17 mouse cellular contexts compared by ENCODE assay signal in genomic region chr4:43587681-43588080, GRCm38 (mm10). TPM values are rescaled to one million over a fixed set of nuclear protein-coding genes. Genes with fewer than 3 reads are reported as not detected.
DNase-seq lines count a peak whose midpoint lies in the region; ATAC-seq and TF ChIP-seq lines count a peak whose summit lies in the region.
"Had no signal": no experiment of that assay in that cellular context is flagged by ENCODE, and none has a peak within 500 bp of the region (broad histone marks: within the 10 kb centered on the region; RNA-seq: fewer than 3 reads in every experiment).

No protein-coding gene starts in this region.

- no peaks in the 10 kb centered on the region; the same call in 1 of the 2 replicates for H3K4me1 ChIP-seq in lung, postnatal 0 days (ENCODE audit: insufficient read depth, low read depth, low read length)
- H3K4me1 ChIP-seq in hindbrain, embryonic 14.5 days (replicated peaks; ENCODE audit: control insufficient read depth, insufficient read depth, low read length), result no peaks in the 10 kb centered on the region
- H3K4me1 ChIP-seq: hindbrain, embryonic 15.5 days; stomach, embryonic 15.5 days had no signal

- no peaks in the 10 kb centered on the region; the same call in 1 of the 2 replicates for H3K27me3 ChIP-seq in lung, postnatal 0 days (replicated peaks; ENCODE audit: insufficient read depth, low read length)
- H3K27me3 ChIP-seq in hindbrain, embryonic 14.5 days (ENCODE audit: control insufficient read depth, insufficient read depth, low read length), result no peaks in the 10 kb centered on the region
- H3K27me3 ChIP-seq: hindbrain, embryonic 15.5 days; stomach, embryonic 15.5 days had no signal

- no peak overlapping the region for H3K9ac ChIP-seq in lung, postnatal 0 days (replicated peaks; ENCODE audit: low read depth)
- no peak overlapping the region for H3K9ac ChIP-seq in hindbrain, embryonic 14.5 days
- H3K9ac ChIP-seq: hindbrain, embryonic 15.5 days; stomach, embryonic 15.5 days had no signal

- H3K4me3 ChIP-seq in lung, postnatal 0 days (ENCODE audit: low read depth, low read length), result no peak overlapping the region
- H3K4me3 ChIP-seq in hindbrain, embryonic 14.5 days (replicated peaks; ENCODE audit: low read length), result no peak overlapping the region
- H3K4me3 ChIP-seq: hindbrain, embryonic 15.5 days; stomach, embryonic 15.5 days had no signal

- ATAC-seq in lung, postnatal 0 days, result peak; percentile 42; the same call in 1 of the 2 replicates
- ATAC-seq in erythroblast, adult 5-6 weeks (replicated peaks; ENCODE audit: low FRiP score, poor library complexity, severe bottlenecking), result 0 out of 2 replicates have a peak, but pooled peaks have one; percentile 22
- ATAC-seq in megakaryocyte progenitor cell, adult 5-6 weeks (replicated peaks; ENCODE audit: poor library complexity), result peak; percentile 22; the same call in 1 of the 2 replicates
- no peak for ATAC-seq in hindbrain, embryonic 14.5 days (ENCODE audit: low FRiP score)

- TF ChIP-seq EP300 in lung, postnatal 0 days (IDR thresholded peaks at IDR 0.05), result no peak

- TF ChIP-seq CTCF in lung, postnatal 0 days (IDR thresholded peaks at IDR 0.05), result no peak

- DNase-seq in heart, adult 8-10 months (ENCODE audit: low spot score), result peak; percentile 76
- DNase-seq in heart, postnatal 10 days, result no peak
- DNase-seq in lung, postnatal 0 days (ENCODE audit: low spot score), result no peak
- no peak for DNase-seq in lung, adult 18-20 months
- no peak for DNase-seq in hindbrain, embryonic 14.5 days (ENCODE audit: low spot score)
- DNase-seq in thymus, postnatal 4 days, result no peak
- DNase-seq: adrenal gland, postnatal 10 days; gastrocnemius, postnatal 10 days; lung, postnatal 14 days; right cerebral cortex, postnatal 4 days; thymus, postnatal 36 days had no signal

- no peak overlapping the region for H3K27ac ChIP-seq in lung, postnatal 0 days (ENCODE audit: low read length)
- H3K27ac ChIP-seq in hindbrain, embryonic 14.5 days, result no peak overlapping the region
- H3K27ac ChIP-seq: hindbrain, embryonic 15.5 days; stomach, embryonic 15.5 days had no signal

- intact Hi-C loops in heart, postnatal 10 days (cut with DNase I), result loop anchor here (2.0 kb wide), 1 partner anchor 69 kb away; the partner anchor contains the start of gene Hint2

- 39% methylated on average over 7 of the region's 7 CpGs for WGBS in lung, postnatal 0 days
- WGBS in hindbrain, embryonic 14.5 days, result 64% methylated on average over 7 of the region's 7 CpGs

- peaks cover 15% of the 10 kb centered on the region; the same call in 1 of the 2 replicates for H3K36me3 ChIP-seq in lung, postnatal 0 days (ENCODE audit: insufficient read depth, low read length)
- peaks cover 22% of the 10 kb centered on the region for H3K36me3 ChIP-seq in hindbrain, embryonic 14.5 days (replicated peaks; ENCODE audit: control insufficient read depth, insufficient read depth)

- no peak overlapping the region for H3K4me2 ChIP-seq in lung, postnatal 0 days (replicated peaks; ENCODE audit: low read depth, low read length)
- H3K4me2 ChIP-seq in hindbrain, embryonic 14.5 days (replicated peaks), result no peak overlapping the region
- H3K4me2 ChIP-seq: hindbrain, embryonic 15.5 days; stomach, embryonic 15.5 days had no signal

- no peaks in the 10 kb centered on the region for H3K9me3 ChIP-seq in lung, postnatal 0 days (ENCODE audit: low read length)
- no peaks in the 10 kb centered on the region for H3K9me3 ChIP-seq in hindbrain, embryonic 14.5 days (ENCODE audit: control insufficient read depth, low read length)
- H3K9me3 ChIP-seq: hindbrain, embryonic 15.5 days; stomach, embryonic 15.5 days had no signal

RNA-seq across cellular contexts. Expression of gene Msmp, which starts 3.4 kb away (rescaled TPM):
- total RNA-seq in heart, adult 8-10 months (2022), result under 1 TPM in 1 of 4 experiments, not detected in 3; 0.52 TPM
- total RNA-seq in heart, postnatal 10 days (2021), result under 1 TPM; 0.36 to 0.37 TPM
- polyA plus RNA-seq in lung, postnatal 0 days (2015; fragmentation: Nextera tagmentation; extraction: Ambion mirVana), result 0.87 TPM in 1 of 2 replicates, not detected in the other
- not detected in 2 replicates for total RNA-seq in erythroblast, adult 5-6 weeks (2015; ENCODE audit: low replicate concordance)
- not detected in 2 replicates for total RNA-seq in erythroblast, adult 5-6 weeks (2017; ENCODE audit: low replicate concordance)
- not detected in 2 replicates for total RNA-seq in megakaryocyte progenitor cell, adult 5-6 weeks (2015)
- total RNA-seq in megakaryocyte progenitor cell, adult 5-6 weeks (2017), result not detected in 2 replicates
- polyA plus RNA-seq in hindbrain, embryonic 14.5 days (2014; fragmentation: Nextera tagmentation; extraction: Ambion mirVana), result 1.0 and 1.9 TPM in 2 replicates
- total RNA-seq: layer of hippocampus, adult 18-20 months; left cerebral cortex, postnatal 10 days had no signal

RNA-seq across cellular contexts. Expression of gene Gba2, which starts 9.0 kb away (rescaled TPM):
- 10 to 100 TPM; 11.7 to 14.0 (median 13.0) TPM for total RNA-seq in heart, adult 8-10 months (2022)
- 10 to 100 TPM; 15.4 to 15.6 TPM for total RNA-seq in heart, postnatal 10 days (2021)
- polyA plus RNA-seq in lung, postnatal 0 days (2015; fragmentation: Nextera tagmentation; extraction: Ambion mirVana), result 12.7 and 14.4 TPM in 2 replicates
- total RNA-seq in erythroblast, adult 5-6 weeks (2015; ENCODE audit: low replicate concordance), result 4.2 and 7.3 TPM in 2 replicates
- 7.4 and 12.0 TPM in 2 replicates for total RNA-seq in erythroblast, adult 5-6 weeks (2017; ENCODE audit: low replicate concordance)
- 4.8 and 9.3 TPM in 2 replicates for total RNA-seq in megakaryocyte progenitor cell, adult 5-6 weeks (2015)
- total RNA-seq in megakaryocyte progenitor cell, adult 5-6 weeks (2017), result 7.2 and 8.1 TPM in 2 replicates
- 44.5 and 49.7 TPM in 2 replicates for polyA plus RNA-seq in hindbrain, embryonic 14.5 days (2014; fragmentation: Nextera tagmentation; extraction: Ambion mirVana)

RNA-seq across cellular contexts. Expression of gene Rgp1, which starts 9.2 kb away (rescaled TPM):
- 10 to 100 TPM; 31.3 to 39.6 (median 34.6) TPM for total RNA-seq in heart, adult 8-10 months (2022)
- total RNA-seq in heart, postnatal 10 days (2021), result 10 to 100 TPM; 42.1 to 45.5 TPM
- 13.7 and 15.7 TPM in 2 replicates for polyA plus RNA-seq in lung, postnatal 0 days (2015; fragmentation: Nextera tagmentation; extraction: Ambion mirVana)
- total RNA-seq in erythroblast, adult 5-6 weeks (2015; ENCODE audit: low replicate concordance), result 8.6 and 10.6 TPM in 2 replicates
- 5.7 and 8.9 TPM in 2 replicates for total RNA-seq in erythroblast, adult 5-6 weeks (2017; ENCODE audit: low replicate concordance)
- total RNA-seq in megakaryocyte progenitor cell, adult 5-6 weeks (2015), result 20.6 and 23.3 TPM in 2 replicates
- total RNA-seq in megakaryocyte progenitor cell, adult 5-6 weeks (2017), result 8.7 and 14.5 TPM in 2 replicates
- 21.7 and 25.2 TPM in 2 replicates for polyA plus RNA-seq in hindbrain, embryonic 14.5 days (2014; fragmentation: Nextera tagmentation; extraction: Ambion mirVana)

RNA-seq across cellular contexts. Expression of gene Tln1, which starts 25.2 kb away (rescaled TPM):
- total RNA-seq in heart, adult 8-10 months (2022), result 100 to 1,000 TPM in 2 of 4 experiments, 10 to 100 TPM in 2; 96.1 to 117 (median 101) TPM
- total RNA-seq in heart, postnatal 10 days (2021), result 100 to 1,000 TPM; 147 to 167 TPM
- 75.6 and 104 TPM in 2 replicates for polyA plus RNA-seq in lung, postnatal 0 days (2015; fragmentation: Nextera tagmentation; extraction: Ambion mirVana)
- total RNA-seq in erythroblast, adult 5-6 weeks (2015; ENCODE audit: low replicate concordance), result 47.8 and 86.3 TPM in 2 replicates
- 197 and 262 TPM in 2 replicates for total RNA-seq in erythroblast, adult 5-6 weeks (2017; ENCODE audit: low replicate concordance)
- 125 and 138 TPM in 2 replicates for total RNA-seq in megakaryocyte progenitor cell, adult 5-6 weeks (2015)
- total RNA-seq in megakaryocyte progenitor cell, adult 5-6 weeks (2017), result 167 and 253 TPM in 2 replicates
- polyA plus RNA-seq in hindbrain, embryonic 14.5 days (2014; fragmentation: Nextera tagmentation; extraction: Ambion mirVana), result 57.5 and 62.8 TPM in 2 replicates

RNA-seq across cellular contexts. Expression of gene Creb3, which starts 25.5 kb away (rescaled TPM):
- total RNA-seq in heart, adult 8-10 months (2022), result 10 to 100 TPM; 39.7 to 48.8 (median 43.2) TPM
- total RNA-seq in heart, postnatal 10 days (2021), result 10 to 100 TPM; 57.2 to 61.8 TPM
- polyA plus RNA-seq in lung, postnatal 0 days (2015; fragmentation: Nextera tagmentation; extraction: Ambion mirVana), result 115 and 126 TPM in 2 replicates
- 1.7 and 6.7 TPM in 2 replicates for total RNA-seq in erythroblast, adult 5-6 weeks (2015; ENCODE audit: low replicate concordance)
- 35.8 and 52.6 TPM in 2 replicates for total RNA-seq in erythroblast, adult 5-6 weeks (2017; ENCODE audit: low replicate concordance)
- 8.9 and 10.3 TPM in 2 replicates for total RNA-seq in megakaryocyte progenitor cell, adult 5-6 weeks (2015)
- 41.6 and 64.7 TPM in 2 replicates for total RNA-seq in megakaryocyte progenitor cell, adult 5-6 weeks (2017)
- 80.0 and 82.3 TPM in 2 replicates for polyA plus RNA-seq in hindbrain, embryonic 14.5 days (2014; fragmentation: Nextera tagmentation; extraction: Ambion mirVana)
